Mouse (Mus musculus) subcutaneous adipose tissue, adult 2 months (tissue): ENCODE results near the gene Kcnk4. TPM values are rescaled to one million over a fixed set of nuclear protein-coding genes. Genes with fewer than 3 reads are reported as not detected.

Source experiments
- polyA plus RNA-seq: library from polyadenylated mRNA; depleted of rRNA; stranded (reverse); fragments of >200 nt; gene quantifications from 2 replicates; pipeline ENCODE4 v1.2.3, GENCODE M21; 2012; ENCODE audit warnings: low replicate concordance; rRNA removed

Gene Kcnk4
- polyA plus RNA-seq = 0.50 TPM in 1 of 2 replicates, not detected in the other

GRCm38 (mm10) chr19:6934195-6934977 is at the start of gene Kcnk4:
TSS of gene Kcnk4 (minus strand) at chr19:6934515.

GRCm38 (mm10) chr19:6980381-6981093 is 46.2 kb upstream of the Kcnk4 start, which contains the start of gene Fkbp2:
TSS of gene Fkbp2 (minus strand) at chr19:6980501.

GRCm38 (mm10) chr19:6975537-6976521 is 41.5 kb upstream of the Kcnk4 start, which contains the start of gene Plcb3:
TSS of gene Plcb3 (minus strand) at chr19:6976470.

GRCm38 (mm10) chr19:6974211-6975205 is 40.2 kb upstream of the Kcnk4 start, which contains the start of gene Ppp1r14b:
TSS of gene Ppp1r14b (plus strand) at chr19:6974968.

GRCm38 (mm10) chr19:6942249-6942691 is 8.0 kb upstream of the Kcnk4 start, which contains the start of gene Gpr137:
TSS of gene Gpr137 (minus strand) at chr19:6942480.

GRCm38 (mm10) chr19:6941372-6942248 is 7.3 kb upstream of the Kcnk4 start, which contains the start of gene Bad:
TSS of gene Bad (plus strand) at chr19:6941861.

GRCm38 (mm10) chr19:6925307-6925573 is 9.1 kb downstream of the Kcnk4 start, which contains the start of gene Catsperz:
TSS of gene Catsperz (minus strand) at chr19:6925380.

GRCm38 (mm10) chr19:6921647-6922567 is 12.4 kb downstream of the Kcnk4 start, which contains the start of gene Esrra:
TSS of gene Esrra (minus strand) at chr19:6921813.

GRCm38 (mm10) chr19:6909507-6910289 is 24.6 kb downstream of the Kcnk4 start, which contains the start of the genes Trmt112 and Prdx5:
TSS of gene Trmt112 (plus strand) at chr19:6909698.
TSS of gene Prdx5 (minus strand) at chr19:6910106.

Other genes with a start within 250 kb of the Kcnk4 start
- gene Rps6ka4, start 93.9 kb downstream of the Kcnk4 start, polyA plus RNA-seq = 35.7 and 47.9 TPM in 2 replicates
- 3.9 and 11.2 TPM in 2 replicates for gene Ccdc88b, start 76.3 kb downstream of the Kcnk4 start, polyA plus RNA-seq
- gene Trmt112, start 24.8 kb downstream of the Kcnk4 start, polyA plus RNA-seq = 91.6 and 154 TPM in 2 replicates
- 149 and 307 TPM in 2 replicates for gene Prdx5, start 24.4 kb downstream of the Kcnk4 start, polyA plus RNA-seq
- 52.6 and 64.4 TPM in 2 replicates for gene Esrra, start 12.7 kb downstream of the Kcnk4 start, polyA plus RNA-seq
- 0.11 and 2.8 TPM in 2 replicates for gene Catsperz, start 9.1 kb downstream of the Kcnk4 start, polyA plus RNA-seq
- gene Bad, start 7.3 kb upstream of the Kcnk4 start, polyA plus RNA-seq = 80.9 and 93.8 TPM in 2 replicates
- gene Gpr137, start 8.0 kb upstream of the Kcnk4 start, polyA plus RNA-seq = 85.5 and 94.5 TPM in 2 replicates
- 90.2 and 135 TPM in 2 replicates for gene Ppp1r14b, start 40.5 kb upstream of the Kcnk4 start, polyA plus RNA-seq
- gene Plcb3, start 42.0 kb upstream of the Kcnk4 start, polyA plus RNA-seq = 70.5 and 107 TPM in 2 replicates
- 50.8 and 52.3 TPM in 2 replicates for gene Fkbp2, start 46.0 kb upstream of the Kcnk4 start, polyA plus RNA-seq
- gene Vegfb, start 53.1 kb upstream of the Kcnk4 start, polyA plus RNA-seq = 80.4 and 191 TPM in 2 replicates
- gene Dnajc4, start 58.1 kb upstream of the Kcnk4 start, polyA plus RNA-seq = 62.4 and 78.9 TPM in 2 replicates
- gene Nudt22, start 61.6 kb upstream of the Kcnk4 start, polyA plus RNA-seq = 33.0 and 41.1 TPM in 2 replicates
- 17.9 and 28.2 TPM in 2 replicates for gene Trpt1, start 61.6 kb upstream of the Kcnk4 start, polyA plus RNA-seq
- 15.6 and 20.8 TPM in 2 replicates for gene Fermt3, start 85.0 kb upstream of the Kcnk4 start, polyA plus RNA-seq
- gene Stip1, start 105.5 kb upstream of the Kcnk4 start, polyA plus RNA-seq = 43.5 and 72.9 TPM in 2 replicates
- gene Macrod1, start 122.3 kb upstream of the Kcnk4 start, polyA plus RNA-seq = 29.4 and 43.1 TPM in 2 replicates
- gene Flrt1, start 171.2 kb upstream of the Kcnk4 start, polyA plus RNA-seq = 0.29 and 3.7 TPM in 2 replicates